Mouse (Mus musculus) mouse embryonic stem cell (cell line): Measurements from ENCODE around the gene Tnni2.

ENCODE experiments used
- in situ Hi-C, 2 experiments: fragments of 300-500 bp; cut with MboI; formaldehyde crosslinking; loops; 1 replicate in 1 of 2; 3 replicates in 1 of 2; pipeline ENCODE4 v1.14.3; 2019 to 2020; ENCODE audit warnings: low sequenced_read_pairs in 2 of 2, low pct_unique_long_range_greater_than_20kb in 1 of 2, mixed read lengths in 1 of 2; ENCODE audit not compliant: unreplicated experiment in 1 of 2

The Tnni2 gene

GRCm38 (mm10) chr7:142454706-142455105 is 13.1 kb downstream of the Tnni2 start:
- in situ Hi-C loops, result no loop called here

DNA sequence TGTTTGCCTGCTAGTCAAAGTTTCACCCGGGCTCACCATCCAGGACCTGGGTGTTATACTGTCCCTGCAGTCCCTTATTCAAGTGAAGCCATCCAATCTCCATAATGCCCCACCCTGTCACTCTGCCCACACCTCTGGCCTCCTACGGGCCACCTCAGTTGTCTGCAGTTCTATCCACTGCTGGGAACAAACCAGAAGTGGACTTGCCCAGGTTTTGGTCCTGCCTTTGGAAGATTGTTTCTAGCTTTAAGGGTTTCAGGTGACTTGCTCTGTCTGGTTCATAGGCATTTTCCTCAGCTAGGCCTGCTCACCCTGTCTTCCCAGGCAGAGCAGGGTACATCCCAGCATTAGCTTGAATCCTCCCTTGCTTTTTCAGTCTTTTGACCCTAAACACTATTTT is 13.6 kb downstream of the Tnni2 start:
- in situ Hi-C loops, result no loop called here

GRCm38 (mm10) chr7:142456806-142457205 is 15.2 kb downstream of the Tnni2 start:
- in situ Hi-C loops, result no loop called here

DNA sequence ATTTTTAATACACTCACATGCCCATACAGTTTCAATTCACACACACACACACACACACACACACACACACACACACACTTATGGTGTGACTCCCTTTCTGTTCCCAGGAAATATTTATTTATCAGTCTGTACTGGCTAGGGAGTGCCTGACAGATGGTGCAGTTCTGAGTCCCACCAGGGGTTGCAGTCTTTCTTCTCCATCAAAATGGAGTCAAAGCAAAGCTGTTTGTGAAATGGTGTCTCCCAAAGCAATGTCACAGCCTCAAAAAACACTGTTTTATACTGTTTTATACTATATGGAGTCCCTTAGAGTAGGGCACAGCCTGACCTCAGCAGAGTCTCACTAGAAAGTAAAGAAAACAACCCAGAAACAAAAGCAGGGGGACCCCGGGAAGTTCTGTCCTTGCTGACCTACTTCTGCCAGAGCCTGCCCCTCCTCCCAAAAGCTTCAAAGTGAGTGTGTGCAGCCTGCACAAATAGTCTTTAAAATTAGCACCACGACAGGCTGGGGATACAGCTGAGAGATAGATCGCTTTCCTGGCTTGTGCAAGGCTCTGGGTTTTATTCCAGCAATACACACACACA is 15.7 kb downstream of the Tnni2 start:
- in situ Hi-C loops, result no loop called here

GRCm38 (mm10) chr7:142458026-142458425 is 16.4 kb downstream of the Tnni2 start:
- in situ Hi-C loops, result no loop called here

DNA sequence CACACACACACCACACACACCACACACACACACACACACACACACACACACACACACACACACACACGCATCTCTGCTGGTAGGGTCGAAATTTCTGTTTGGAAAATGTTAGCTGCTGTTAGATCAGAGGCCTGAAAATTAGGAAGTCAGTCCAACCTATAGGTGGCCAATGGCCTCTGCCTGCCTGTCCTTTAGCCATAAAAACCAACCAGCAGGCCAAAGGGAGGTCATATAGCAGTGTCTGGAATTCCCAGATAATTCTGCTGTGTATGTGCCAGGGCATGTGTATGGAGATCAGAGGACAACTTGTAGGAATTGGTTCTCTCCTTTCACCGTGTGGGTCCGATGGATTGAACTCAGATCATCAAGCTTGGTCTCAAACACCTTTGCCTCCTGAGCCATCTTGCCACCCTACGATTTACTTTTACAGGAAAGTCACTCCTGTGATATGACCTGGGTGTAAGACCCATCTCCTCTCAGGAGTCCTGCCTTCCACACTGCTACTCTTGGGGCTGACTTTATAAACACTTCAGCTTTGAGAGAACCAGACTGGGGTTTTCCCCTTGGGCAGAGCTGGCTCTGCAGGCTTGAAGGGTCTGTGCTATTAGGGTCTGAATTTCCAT is 17.2 kb downstream of the Tnni2 start:
- in situ Hi-C loops, result no loop called here

DNA sequence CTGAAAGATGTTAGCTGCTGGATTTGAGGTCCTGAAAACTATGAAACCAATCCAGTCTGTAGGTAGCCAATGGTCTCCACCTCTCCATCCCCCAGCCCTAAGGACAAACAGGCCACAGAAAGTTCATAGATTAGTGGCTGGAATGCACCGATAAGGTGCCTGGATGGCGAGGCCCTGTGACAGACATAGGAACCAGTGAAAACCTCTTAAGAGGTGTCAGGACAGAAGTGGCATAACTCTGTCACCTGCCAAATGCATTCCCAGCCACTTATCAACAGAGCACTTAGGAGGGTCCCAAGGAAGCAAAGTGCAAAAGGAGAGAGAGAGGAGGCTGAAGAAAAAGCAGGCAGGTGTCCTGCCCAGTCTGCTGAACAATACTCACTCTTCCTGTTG is 17.7 kb downstream of the Tnni2 start:
- in situ Hi-C loops, result no loop called here

- in situ Hi-C loops, result no loop called here
Observed at GRCm38 (mm10) chr7:142460636-142461077, 19.0 kb downstream of the Tnni2 start, which contains the start of gene Lsp1. Gene Lsp1 (plus strand): TSS chr7:142460809.

DNA sequence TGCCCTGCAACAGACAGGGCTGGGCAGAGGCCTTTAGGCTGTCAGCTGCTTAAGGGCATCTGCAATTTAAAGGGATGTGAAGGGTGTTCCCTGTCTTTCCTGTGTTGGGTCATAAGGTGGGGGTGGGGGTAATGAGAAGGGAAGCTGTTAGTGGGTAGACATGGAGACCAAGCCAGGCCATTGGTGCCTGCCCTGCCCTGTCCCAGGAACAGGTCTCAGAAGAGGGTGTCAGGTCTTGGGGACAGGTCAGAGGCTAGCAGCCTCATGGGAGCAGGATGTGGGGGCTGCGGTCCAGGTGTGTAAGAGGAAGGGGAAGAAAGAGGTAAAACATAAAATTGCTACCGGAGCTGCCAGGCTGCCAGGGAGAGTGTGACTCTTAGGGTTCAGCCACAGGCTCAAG is 19.8 kb downstream of the Tnni2 start:
- in situ Hi-C loops, result no loop called here

- in situ Hi-C loops, result no loop called here
Observed at GRCm38 (mm10) chr7:142462190-142462589, 20.6 kb downstream of the Tnni2 start.

DNA sequence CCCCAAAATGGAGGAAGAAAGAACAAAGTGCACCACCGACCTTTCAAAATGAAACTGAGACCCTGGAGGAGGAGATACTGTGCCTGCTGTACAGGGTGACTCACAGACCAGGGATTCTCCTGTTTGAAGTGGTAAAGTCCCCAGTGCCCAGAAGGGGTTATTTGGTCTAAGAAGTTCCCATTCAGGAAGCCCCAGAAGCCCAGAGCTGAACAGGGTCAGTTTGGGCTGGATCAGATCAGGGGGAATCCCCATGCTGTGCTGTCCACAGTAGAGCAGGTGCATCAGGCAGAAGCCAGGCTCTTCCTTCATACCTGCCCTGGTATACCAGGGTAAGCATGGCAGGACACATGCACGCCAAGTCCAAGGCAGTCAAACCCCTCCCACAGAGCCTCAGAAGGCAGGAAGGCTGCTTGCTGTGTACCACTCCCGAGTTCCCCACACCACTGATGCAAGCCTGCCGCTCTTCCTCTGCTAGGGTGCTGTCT is 21.0 kb downstream of the Tnni2 start:
- in situ Hi-C loops, result no loop called here

DNA sequence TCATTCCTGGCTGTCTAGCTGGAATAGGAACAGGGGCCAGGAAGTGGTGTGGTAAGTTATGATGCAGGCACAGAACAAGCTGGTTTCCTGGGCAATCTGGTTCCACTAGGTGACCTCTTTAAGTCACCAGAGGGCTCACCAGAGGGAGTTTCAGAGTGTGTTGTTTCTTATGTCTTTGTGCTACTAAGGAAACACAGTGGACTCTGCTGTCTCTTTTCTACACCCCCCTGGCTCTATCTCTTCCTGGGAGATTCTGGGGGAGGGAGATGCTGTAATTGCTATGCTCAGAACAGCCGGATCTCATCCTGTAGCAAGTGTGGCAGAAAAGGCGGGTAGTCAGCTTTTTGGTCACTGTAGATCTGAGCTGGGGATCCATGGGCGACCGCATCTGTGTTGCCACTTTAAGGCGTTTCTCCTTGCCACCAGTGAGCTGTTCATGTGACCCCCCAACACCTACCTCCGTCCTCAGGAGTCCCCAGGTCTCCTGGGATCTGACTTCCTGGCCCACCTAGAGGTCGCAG is 28.6 kb downstream of the Tnni2 start:
- in situ Hi-C loops, result no loop called here

DNA sequence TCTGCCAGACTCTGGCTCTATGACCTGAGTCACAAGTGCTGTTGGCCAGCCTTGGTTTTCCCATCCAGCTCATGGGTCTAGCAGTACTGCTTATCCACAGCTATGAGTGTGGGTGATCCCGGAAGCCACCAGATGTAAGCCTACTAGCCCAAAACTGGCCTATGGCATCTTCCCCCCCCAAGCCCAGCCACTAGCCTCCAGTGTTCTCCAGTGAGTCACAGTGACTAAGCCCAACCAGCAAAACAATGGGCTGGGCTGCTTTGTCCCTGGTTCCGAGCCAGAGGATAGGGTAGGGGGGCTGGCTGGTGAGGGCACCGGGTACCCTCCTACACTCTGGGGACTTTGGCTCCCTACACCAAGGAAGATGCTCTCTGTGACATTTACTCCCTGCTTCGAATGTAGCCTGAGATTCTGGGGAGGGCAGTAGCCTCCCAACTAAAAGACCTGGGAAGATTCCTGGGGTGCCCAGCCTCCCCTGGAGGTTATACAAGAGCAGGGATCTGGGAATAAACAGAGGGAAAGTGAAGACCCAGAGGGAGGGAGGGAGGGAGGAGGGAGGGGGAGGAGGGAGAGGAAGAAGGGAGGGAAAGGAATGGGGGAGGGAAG is 29.3 kb downstream of the Tnni2 start:
- in situ Hi-C loops, result no loop called here

DNA sequence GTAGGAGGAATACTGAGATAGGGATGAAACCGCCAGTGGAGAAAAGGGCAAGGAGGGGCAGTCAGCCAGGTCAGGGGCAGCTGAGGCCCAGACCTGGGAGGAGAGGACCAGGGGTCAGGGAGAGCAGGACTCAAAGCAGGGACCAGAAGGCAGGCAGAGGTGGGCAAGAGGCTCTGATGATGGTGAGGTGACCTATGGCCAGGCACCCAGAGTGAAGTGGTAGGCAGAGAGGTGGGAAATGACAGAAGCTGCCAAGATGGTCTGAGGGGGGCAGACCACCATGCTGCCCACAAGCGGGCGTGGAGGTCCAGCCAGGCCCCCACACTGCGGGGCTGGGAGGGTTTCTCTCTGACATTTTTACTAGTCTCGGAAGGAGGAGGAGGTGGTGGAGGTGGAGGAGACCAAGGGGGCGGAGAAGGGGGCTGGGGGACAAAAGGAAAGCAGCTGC is 29.8 kb downstream of the Tnni2 start:
- in situ Hi-C loops, result no loop called here

DNA sequence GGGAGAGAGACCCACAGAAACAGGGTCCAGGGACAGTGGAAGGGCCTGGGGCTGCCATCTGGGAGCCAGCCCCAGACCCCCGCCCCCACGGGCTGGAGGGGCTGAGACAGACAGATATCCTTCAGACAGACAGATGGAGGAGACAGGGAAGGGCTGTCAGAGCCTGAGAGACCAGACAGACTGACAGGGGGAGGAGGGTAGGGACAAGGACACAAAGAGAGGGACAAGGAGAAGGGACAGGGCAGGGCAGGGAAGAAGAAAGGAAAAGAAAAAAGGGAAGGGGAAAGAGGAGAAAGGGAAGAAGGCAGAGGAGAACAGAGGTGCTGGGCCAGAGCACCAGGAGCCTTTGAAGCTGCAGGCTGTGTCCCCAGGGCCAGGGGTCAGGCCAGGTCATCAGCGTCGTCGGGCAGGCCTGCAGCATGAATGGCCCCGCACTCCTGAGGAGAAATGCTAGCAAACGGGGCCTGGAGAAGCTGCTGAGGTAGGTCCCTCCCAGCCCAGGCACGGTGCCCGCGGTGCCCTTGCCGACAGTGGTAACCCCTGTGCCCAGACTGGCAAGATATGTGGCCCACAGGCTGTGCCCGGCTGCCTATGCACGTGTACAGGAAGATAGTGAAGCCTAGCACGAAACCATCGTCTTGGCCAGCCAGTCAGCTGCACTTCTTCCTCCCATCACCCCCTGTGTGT is 30.4 kb downstream of the Tnni2 start:
- in situ Hi-C loops, result no loop called here

DNA sequence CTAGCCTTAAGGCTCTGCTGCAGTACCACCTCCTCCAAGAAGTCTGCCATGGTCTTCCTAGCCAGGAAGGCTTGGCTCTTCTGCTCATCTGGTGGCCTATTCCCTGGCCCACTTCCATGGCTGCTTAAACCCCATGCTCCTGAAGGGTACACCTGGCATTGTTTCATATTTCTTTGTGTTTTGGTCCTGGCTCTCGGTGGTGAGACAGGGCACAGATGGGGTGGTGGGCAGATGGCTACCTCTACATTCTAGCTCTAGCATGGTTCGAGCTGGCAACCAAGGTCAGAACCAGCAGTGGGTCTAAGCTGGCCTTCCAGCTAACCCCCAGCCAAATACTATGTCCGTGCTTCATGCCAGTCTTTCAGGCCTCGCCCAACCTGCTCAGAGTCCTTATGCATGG is 31.3 kb downstream of the Tnni2 start:
- in situ Hi-C loops, result no loop called here

DNA sequence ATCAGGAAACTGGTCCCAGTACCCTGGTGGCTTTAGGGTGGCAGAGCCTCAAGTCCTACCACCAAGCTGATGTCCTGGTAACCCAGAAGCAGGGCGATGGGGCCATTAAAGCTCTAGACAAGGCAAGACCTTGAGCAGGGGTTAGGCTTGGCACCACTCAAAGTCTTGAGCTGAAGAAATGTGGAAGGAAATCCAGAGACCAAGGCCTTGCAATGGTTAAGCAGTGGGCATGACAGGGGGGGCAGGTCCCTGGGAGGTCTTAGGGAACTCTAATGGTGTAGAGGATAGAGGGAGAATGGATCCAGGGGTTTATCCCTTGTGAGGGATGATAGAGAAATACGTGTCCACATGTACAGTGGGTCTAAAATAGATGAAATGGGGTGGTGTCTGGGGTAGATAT is 31.9 kb downstream of the Tnni2 start:
- in situ Hi-C loops, result no loop called here

- in situ Hi-C loops, result no loop called here
Observed at GRCm38 (mm10) chr7:142474799-142475198, 33.2 kb downstream of the Tnni2 start.

DNA sequence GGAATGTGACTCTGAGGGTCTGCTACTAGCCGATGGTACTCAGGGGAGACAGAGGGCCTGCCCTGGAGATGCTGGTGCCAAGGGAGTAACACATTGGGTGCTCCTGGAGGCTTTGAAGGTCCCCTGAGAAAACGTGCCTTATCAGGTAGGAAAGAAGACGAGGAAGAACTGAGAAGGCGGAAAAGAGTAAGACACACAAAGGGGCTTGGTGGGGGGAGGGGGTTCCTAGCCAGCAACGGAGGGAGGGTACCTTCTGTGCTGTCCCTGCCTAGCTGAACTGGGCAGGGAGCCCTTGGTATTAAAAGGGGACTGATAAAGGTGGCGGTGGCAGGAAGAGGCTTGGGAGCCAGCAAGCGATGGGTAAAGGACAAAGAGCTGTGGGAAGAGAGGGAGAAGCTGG is 34.0 kb downstream of the Tnni2 start:
- in situ Hi-C loops, result no loop called here
